In genomic region chr1:54983339-54983738, GRCm38 (mm10) we compare ENCODE assay signal across 10 mouse cellular contexts. TPM values are rescaled to one million over a fixed set of nuclear protein-coding genes. Genes with fewer than 3 reads are reported as not detected.
DNase-seq lines count a peak whose midpoint lies in the region; ATAC-seq and TF ChIP-seq lines count a peak whose summit lies in the region.
"Had no signal": no experiment of that assay in that cellular context is flagged by ENCODE, and none has a peak within 500 bp of the region (broad histone marks: within the 10 kb centered on the region; RNA-seq: fewer than 3 reads in every experiment).

No protein-coding gene starts in this region.

- 0 out of 2 replicates have a peak, but pooled peaks have one; percentile 14 for ATAC-seq in midbrain, embryonic 13.5 days
- no peak for ATAC-seq in midbrain, embryonic 15.5 days (replicated peaks)
- peak; percentile 49; the same call in 1 of the 2 replicates for ATAC-seq in megakaryocyte progenitor cell, adult 5-6 weeks (replicated peaks; ENCODE audit: poor library complexity)

- peaks cover 34% of the 10 kb centered on the region for H3K36me3 ChIP-seq in midbrain, embryonic 13.5 days
- peaks cover 11% of the 10 kb centered on the region; the same call in 1 of the 2 replicates for H3K36me3 ChIP-seq in midbrain, embryonic 15.5 days (replicated peaks)
- H3K36me3 ChIP-seq in thymus, adult 2 months (ENCODE audit: control insufficient read depth, insufficient read depth, low read length), result peaks cover 42% of the 10 kb centered on the region

- H3K27me3 ChIP-seq in midbrain, embryonic 13.5 days, result no peaks in the 10 kb centered on the region
- no peaks in the 10 kb centered on the region for H3K27me3 ChIP-seq in midbrain, embryonic 15.5 days (replicated peaks)
- H3K27me3 ChIP-seq in thymus, adult 2 months (ENCODE audit: control insufficient read depth, insufficient read depth, low read length), result no peaks in the 10 kb centered on the region
- H3K27me3 ChIP-seq: heart, embryonic 13.5 days; liver, embryonic 15.5 days had no signal

- 68% methylated on average over 3 of the region's 3 CpGs for WGBS in midbrain, embryonic 13.5 days
- WGBS in midbrain, embryonic 15.5 days, result 67% methylated on average over 3 of the region's 3 CpGs
- WGBS in thymus, adult 2 months, result 81% methylated on average over 3 of the region's 3 CpGs

- no peaks in the 10 kb centered on the region for H3K4me1 ChIP-seq in midbrain, embryonic 13.5 days (replicated peaks)
- H3K4me1 ChIP-seq in midbrain, embryonic 15.5 days, result no peaks in the 10 kb centered on the region
- no peaks in the 10 kb centered on the region for H3K4me1 ChIP-seq in thymus, adult 2 months (replicated peaks; ENCODE audit: control insufficient read depth, insufficient read depth, low read length)
- H3K4me1 ChIP-seq: heart, embryonic 13.5 days; liver, embryonic 15.5 days had no signal

- no peak for TF ChIP-seq POLR2A in thymus, adult 2 months (IDR thresholded peaks at IDR 0.05; ENCODE audit: control insufficient read depth, extremely low read depth, insufficient read depth, low read length, poor library complexity)

- no peak overlapping the region for H3K9ac ChIP-seq in midbrain, embryonic 13.5 days (replicated peaks)
- no peak overlapping the region for H3K9ac ChIP-seq in midbrain, embryonic 15.5 days
- H3K9ac ChIP-seq: heart, embryonic 13.5 days; liver, embryonic 15.5 days had no signal

- no peak for DNase-seq in gastrocnemius, adult 2 months
- DNase-seq in gastrocnemius, adult 8-10 months (ENCODE audit: low spot score in 2 of 2), result no peak
- DNase-seq in c-Kit-positive CD71-negative TER-119-negative erythroid progenitor cells, embryonic 14.5 days (ENCODE audit: low read depth), result peak; percentile 22
- no peak for DNase-seq in ovary, postnatal 10 days (ENCODE audit: low spot score)
- DNase-seq in thymus, adult 2 months, result no peak

- no peaks in the 10 kb centered on the region for H3K9me3 ChIP-seq in midbrain, embryonic 13.5 days
- no peaks in the 10 kb centered on the region for H3K9me3 ChIP-seq in midbrain, embryonic 15.5 days
- H3K9me3 ChIP-seq: heart, embryonic 13.5 days; liver, embryonic 15.5 days had no signal

- no peak overlapping the region for H3K4me3 ChIP-seq in gastrocnemius, adult 2 months
- no peak overlapping the region for H3K4me3 ChIP-seq in midbrain, embryonic 13.5 days (replicated peaks)
- H3K4me3 ChIP-seq in midbrain, embryonic 15.5 days, result no peak overlapping the region
- H3K4me3 ChIP-seq in thymus, adult 2 months (ENCODE audit: control insufficient read depth, insufficient read depth, low read length), result no peak overlapping the region
- H3K4me3 ChIP-seq: heart, embryonic 13.5 days; liver, embryonic 15.5 days had no signal

- peak; percentile 49 for TF ChIP-seq CTCF in gastrocnemius, adult 2 months (IDR thresholded peaks at IDR 0.05)
- no peak for TF ChIP-seq CTCF in thymus, adult 2 months (IDR thresholded peaks at IDR 0.05; ENCODE audit: borderline replicate concordance, control insufficient read depth, extremely low read depth, insufficient read depth, low read length, poor library complexity)

- H3K4me2 ChIP-seq in midbrain, embryonic 13.5 days (replicated peaks), result no peak overlapping the region
- H3K4me2 ChIP-seq in midbrain, embryonic 15.5 days, result no peak overlapping the region
- H3K4me2 ChIP-seq: heart, embryonic 13.5 days; liver, embryonic 15.5 days had no signal

- no peak overlapping the region for H3K27ac ChIP-seq in gastrocnemius, adult 2 months
- no peak overlapping the region for H3K27ac ChIP-seq in midbrain, embryonic 13.5 days
- H3K27ac ChIP-seq in midbrain, embryonic 15.5 days, result no peak overlapping the region
- no peak overlapping the region for H3K27ac ChIP-seq in thymus, adult 2 months (ENCODE audit: control insufficient read depth, insufficient read depth, low read length)
- H3K27ac ChIP-seq: heart, embryonic 13.5 days; liver, embryonic 15.5 days had no signal

- intact Hi-C loops in gastrocnemius, adult 2 months (cut with DNase I), result loop anchor here (5.0 kb wide), 1 partner anchor 151 kb away; no protein-coding TSS in a partner anchor

RNA-seq across cellular contexts. Expression of gene Sf3b1, which starts 43.9 kb away (rescaled TPM):
- total RNA-seq in gastrocnemius, adult 2 months (2021), result 10 to 100 TPM; 53.6 to 56.3 TPM
- total RNA-seq in gastrocnemius, adult 8-10 months (2022), result 10 to 100 TPM; 45.9 to 57.9 (median 52.4) TPM
- polyA plus RNA-seq in midbrain, embryonic 13.5 days (2015; fragmentation: Nextera tagmentation; extraction: Ambion mirVana), result 342 and 394 TPM in 2 replicates
- 287 and 305 TPM in 2 replicates for polyA plus RNA-seq in midbrain, embryonic 15.5 days (2015; fragmentation: Nextera tagmentation; extraction: Ambion mirVana)
- 265 and 295 TPM in 2 replicates for total RNA-seq in megakaryocyte progenitor cell, adult 5-6 weeks (2015)
- total RNA-seq in megakaryocyte progenitor cell, adult 5-6 weeks (2017), result 242 and 294 TPM in 2 replicates
- polyA plus RNA-seq in thymus, adult 2 months (2012; rRNA removed), result 90.6 and 110 TPM in 2 replicates

RNA-seq across cellular contexts. Expression of gene Ankrd44, which starts 57.2 kb away (rescaled TPM):
- 1 to 10 TPM; 7.5 to 9.6 TPM for total RNA-seq in gastrocnemius, adult 2 months (2021)
- 1 to 10 TPM; 4.0 to 6.9 (median 5.7) TPM for total RNA-seq in gastrocnemius, adult 8-10 months (2022)
- 19.7 and 22.2 TPM in 2 replicates for polyA plus RNA-seq in midbrain, embryonic 13.5 days (2015; fragmentation: Nextera tagmentation; extraction: Ambion mirVana)
- 29.6 and 32.3 TPM in 2 replicates for polyA plus RNA-seq in midbrain, embryonic 15.5 days (2015; fragmentation: Nextera tagmentation; extraction: Ambion mirVana)
- total RNA-seq in megakaryocyte progenitor cell, adult 5-6 weeks (2015), result 106 and 110 TPM in 2 replicates
- total RNA-seq in megakaryocyte progenitor cell, adult 5-6 weeks (2017), result 69.3 and 69.8 TPM in 2 replicates
- 92.6 and 92.9 TPM in 2 replicates for polyA plus RNA-seq in thymus, adult 2 months (2012; rRNA removed)

Comparison
In these comparisons a context has a peak if more than half of its experiments do, and no peak if none do; other contexts are left out.
1. RNA of gene Sf3b1, which starts 43.9 kb away (total RNA-seq): 242 to 295 TPM in megakaryocyte progenitor cell, adult 5-6 weeks; 53.6 to 56.3 TPM in gastrocnemius, adult 2 months and 45.9 to 57.9 TPM in gastrocnemius, adult 8-10 months; every median in the first group is over 4 times any median in the second.
2. RNA of gene Ankrd44, which starts 57.2 kb away (total RNA-seq): 69.3 to 110 TPM in megakaryocyte progenitor cell, adult 5-6 weeks; 7.5 to 9.6 TPM in gastrocnemius, adult 2 months and 4.0 to 6.9 TPM in gastrocnemius, adult 8-10 months; every median in the first group is over 4 times any median in the second.